Mouse (Mus musculus): ENCODE results near the gene 1700021F05Rik.

- TF ChIP-seq ZNF384 (IDR thresholded peaks at IDR 0.05; ENCODE audit: low read depth, low read length), result no peak
- TF ChIP-seq ZC3H11A (IDR thresholded peaks at IDR 0.05; ENCODE audit: borderline replicate concordance, low read depth, low read length), result no peak
- TF ChIP-seq MAFK (IDR thresholded peaks at IDR 0.05; ENCODE audit: insufficient read depth, low read depth, low read length), result no peak
These were observed 38.1 kb upstream of the 1700021F05Rik start for GRCm38 (mm10) chr10:43578754-43579380.
